Mouse (Mus musculus) olfactory bulb, adult 2 months (tissue): ENCODE measurements around the gene Fam131c. TPM values are rescaled to one million over a fixed set of nuclear protein-coding genes. Genes with fewer than 3 reads are reported as not detected.

Experiments used
- H3K27ac ChIP-seq: fragments of 200-500 bp; 2 replicates; pipeline ENCODE4 v1.5.1; 2012; ENCODE audit warnings: low read depth, low read length; ENCODE audit not compliant: insufficient read depth
- H3K4me1 ChIP-seq: fragments of 200-500 bp; 2 replicates; pipeline ENCODE4 v1.6.1; 2012; ENCODE audit warnings: low read length; ENCODE audit not compliant: control insufficient read depth, insufficient read depth
- H3K4me3 ChIP-seq: fragments of 200-500 bp; 2 replicates; pipeline ENCODE4 v1.5.1; 2012; ENCODE audit warnings: mild to moderate bottlenecking, low read depth, low read length, moderate library complexity; ENCODE audit not compliant: insufficient read depth
- CTCF ChIP-seq: fragments of 200-500 bp; IDR thresholded peaks from 2 replicates; pipeline ENCODE4 v1.5.1; 2012; ENCODE audit warnings: low read depth, mild to moderate bottlenecking, low read length, moderate library complexity; ENCODE audit not compliant: insufficient read depth
- POLR2A ChIP-seq: fragments of 200-500 bp; IDR thresholded peaks from 2 replicates; pipeline ENCODE4 v1.6.1; 2012; ENCODE audit warnings: mild to moderate bottlenecking, low read depth, low read length, moderate library complexity; ENCODE audit not compliant: insufficient read depth
- WGBS: fragments of 180-500 bp; shearing (Covaris S2); methylation state at CpG from one replicate; pipeline ENCODE4 v1.1.7; 2018; 5-methylcytosine and 5-hydroxymethylcytosine counted together
- polyA plus RNA-seq: library from polyadenylated mRNA; stranded (reverse); fragments of >200 nt; gene quantifications from 2 replicates; pipeline ENCODE4 v1.2.4, GENCODE M21; 2012; ENCODE audit warnings: low replicate concordance; ENCODE audit not compliant: missing spikeins, insufficient read depth, insufficient read length

Fam131c gene
- polyA plus RNA-seq, 1 experiment = not detected

DNA sequence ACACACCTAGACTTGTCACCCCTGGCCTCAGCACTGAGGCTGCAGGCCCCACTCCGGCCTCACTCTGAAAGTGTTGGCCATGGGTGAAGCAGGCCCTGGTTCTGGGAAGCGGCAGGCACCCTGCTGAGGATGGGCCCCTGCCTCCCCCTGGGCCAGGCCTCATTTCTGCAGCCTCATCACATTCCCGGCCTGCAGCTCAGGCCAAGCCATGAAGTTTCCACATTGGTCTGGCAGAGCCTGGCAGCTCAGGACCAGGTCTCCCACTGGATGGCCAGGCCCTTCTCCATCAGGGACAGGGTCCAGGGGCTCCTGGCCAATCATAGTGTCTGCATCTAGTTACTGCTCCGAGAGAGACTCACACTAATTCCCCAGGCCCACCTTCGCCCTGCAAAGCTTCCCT is 33.3 kb upstream of the Fam131c start:
- TF ChIP-seq POLR2A (no peak), CTCF (no peak)
- H3K27ac ChIP-seq = no peak overlapping the region
- 74% methylated on average over 5 of the region's 5 CpGs for WGBS
- H3K4me1 ChIP-seq = peaks cover 14% of the 10 kb centered on the region
- no peak overlapping the region for H3K4me3 ChIP-seq

DNA sequence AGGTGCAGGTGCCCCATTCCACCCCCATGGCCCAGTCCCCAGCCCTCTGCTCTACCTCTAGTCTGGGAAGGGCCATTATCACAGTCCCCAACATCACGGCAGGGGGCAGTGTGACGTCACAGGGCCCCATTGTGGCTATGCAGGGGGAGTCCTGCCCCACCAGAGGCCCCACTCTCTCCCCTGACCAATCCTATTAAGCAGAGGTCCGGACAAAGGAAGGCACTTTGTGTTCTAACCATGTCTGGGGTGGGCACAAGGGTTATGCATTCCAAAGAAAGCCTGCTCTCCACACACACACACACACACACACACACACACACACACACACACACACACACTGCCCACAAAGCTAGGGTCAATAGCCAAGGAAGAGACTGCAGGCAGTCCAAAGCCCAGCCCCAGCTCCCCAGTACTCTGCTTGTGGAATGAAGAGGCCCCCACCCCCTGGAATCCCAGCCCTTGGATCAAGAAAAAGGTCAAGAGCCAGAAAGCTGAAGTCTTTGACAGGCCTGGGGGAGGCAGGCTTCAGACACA is 32.7 kb upstream of the Fam131c start:
- Histone ChIP-seq H3K4me3 (no peak overlapping the region), H3K4me1 (peaks cover 9% of the 10 kb centered on the region), H3K27ac (no peak overlapping the region)
- TF ChIP-seq POLR2A = no peak
- no peak for TF ChIP-seq CTCF
- WGBS = 53% methylated on average over 3 of the region's 3 CpGs

DNA sequence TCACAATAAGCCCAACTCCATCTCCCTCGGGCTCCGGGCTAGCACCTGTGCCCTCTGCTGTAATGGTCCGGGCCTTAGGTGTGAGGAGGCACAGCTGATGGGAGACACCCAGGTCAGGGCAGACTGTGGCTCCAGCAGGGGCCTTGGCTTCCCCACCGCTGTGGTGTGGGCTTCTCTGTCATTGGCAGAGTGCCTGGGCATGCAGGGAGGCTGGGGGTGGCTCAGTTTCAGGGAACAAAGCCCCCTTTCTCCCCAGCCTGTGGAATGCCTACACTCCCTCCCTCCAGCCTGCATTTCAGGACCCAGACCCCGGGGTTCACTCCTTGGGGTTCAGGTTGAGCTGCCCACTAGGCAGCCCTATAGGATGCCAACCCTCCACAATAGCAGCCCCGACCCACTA is 31.8 kb upstream of the Fam131c start:
- TF ChIP-seq CTCF = no peak
- no peak for TF ChIP-seq POLR2A
- WGBS = 44% methylated on average over 6 of the region's 6 CpGs
- Histone ChIP-seq H3K27ac (no peak overlapping the region), H3K4me1 (peaks cover 8% of the 10 kb centered on the region), H3K4me3 (no peak overlapping the region)

DNA sequence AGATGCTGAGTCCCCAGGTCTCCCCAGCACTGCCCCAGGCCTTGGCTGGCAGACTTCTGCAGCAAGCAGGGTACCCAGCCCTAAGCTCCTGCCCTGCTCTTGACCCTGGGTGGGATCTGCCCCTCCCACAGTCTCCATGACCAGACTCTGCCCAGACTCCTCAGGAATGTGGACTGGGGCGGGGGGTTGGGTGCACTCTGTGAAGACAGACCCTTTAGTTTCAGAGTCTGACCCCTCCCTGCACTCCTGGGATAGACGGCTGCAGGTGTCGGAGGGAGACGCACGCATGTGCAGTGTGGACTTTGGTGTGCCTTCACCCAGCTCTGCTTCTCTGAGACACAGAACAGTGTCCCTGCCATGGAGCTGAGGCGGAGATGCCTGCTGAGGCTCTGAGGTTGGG is 30.0 kb upstream of the Fam131c start:
- H3K27ac ChIP-seq = no peak overlapping the region
- TF ChIP-seq CTCF = no peak
- TF ChIP-seq POLR2A = no peak
- H3K4me3 ChIP-seq = no peak overlapping the region
- H3K4me1 ChIP-seq = peaks cover 8% of the 10 kb centered on the region
- 71% methylated on average over 6 of the region's 6 CpGs for WGBS

DNA sequence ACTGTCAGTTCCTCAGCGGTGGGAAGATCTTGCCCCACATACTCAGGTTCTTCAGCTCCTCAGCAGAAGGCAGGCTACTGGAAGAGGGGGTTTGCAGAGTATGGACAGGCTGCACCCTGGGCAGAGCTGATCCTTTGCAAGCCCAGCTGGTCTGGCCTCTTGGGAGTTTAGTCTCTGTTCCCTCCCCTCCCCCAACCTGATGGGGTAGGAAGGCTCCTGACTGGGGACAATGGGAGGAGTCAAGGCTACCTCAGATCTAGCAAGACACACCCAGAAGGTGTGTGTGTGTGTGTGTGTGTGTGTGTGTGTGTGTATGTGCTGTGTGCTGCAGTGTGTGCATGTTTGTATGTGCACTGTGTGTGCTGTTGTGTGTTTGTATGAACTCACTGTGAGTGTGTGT is 29.2 kb upstream of the Fam131c start:
- TF ChIP-seq POLR2A (no peak), CTCF (no peak)
- Histone ChIP-seq H3K27ac (no peak overlapping the region), H3K4me3 (no peak overlapping the region), H3K4me1 (peaks cover 8% of the 10 kb centered on the region)
- WGBS = 54% methylated on average over 1 of the region's 1 CpGs

DNA sequence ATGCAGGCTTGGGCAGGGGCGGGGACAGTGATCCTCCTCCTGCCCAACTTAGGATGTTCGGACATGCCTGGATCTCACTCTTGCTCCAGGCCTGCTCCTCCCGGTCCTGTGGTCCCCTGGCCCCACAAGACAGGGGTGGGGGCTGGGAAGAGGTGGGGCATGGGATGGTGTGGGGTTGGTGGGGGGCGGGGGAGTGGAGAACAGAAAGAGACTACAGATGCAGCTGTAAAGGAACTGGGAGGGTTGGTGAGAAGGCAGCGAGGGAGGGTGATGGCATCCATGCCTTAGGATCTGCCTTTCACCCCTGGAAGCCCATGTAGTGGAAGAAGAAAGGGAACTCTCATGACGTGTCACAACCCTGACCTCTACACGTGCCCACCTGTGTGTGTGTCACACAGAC is 26.5 kb upstream of the Fam131c start:
- H3K4me1 ChIP-seq = peaks cover 8% of the 10 kb centered on the region
- 82% methylated on average over 7 of the region's 7 CpGs for WGBS
- TF ChIP-seq CTCF (no peak), POLR2A (no peak)
- H3K27ac ChIP-seq = no peak overlapping the region
- H3K4me3 ChIP-seq = no peak overlapping the region

DNA sequence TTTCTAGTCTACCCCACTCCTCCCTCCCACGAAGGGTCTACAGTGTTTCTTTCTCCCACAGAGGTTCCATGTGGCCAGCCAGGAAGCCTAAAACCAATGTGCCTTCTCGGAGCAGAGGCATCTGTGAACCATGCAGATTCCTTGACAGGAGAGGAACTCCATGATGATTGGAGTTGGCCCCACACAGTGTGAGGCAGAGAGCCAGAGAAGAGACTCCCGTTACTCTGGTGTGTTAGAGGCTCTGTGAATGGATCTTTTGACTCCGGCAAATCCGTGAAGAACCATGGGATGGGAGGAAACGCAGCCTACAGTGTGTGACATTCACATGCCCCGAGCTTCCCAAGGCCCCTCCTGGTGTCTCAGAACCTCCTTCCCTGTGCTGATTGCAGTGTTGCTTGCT is 24.5 kb upstream of the Fam131c start:
- TF ChIP-seq POLR2A (no peak), CTCF (no peak)
- H3K4me1 ChIP-seq = peaks cover 3% of the 10 kb centered on the region
- 63% methylated on average over 7 of the region's 7 CpGs for WGBS
- no peak overlapping the region for H3K4me3 ChIP-seq
- H3K27ac ChIP-seq = no peak overlapping the region

DNA sequence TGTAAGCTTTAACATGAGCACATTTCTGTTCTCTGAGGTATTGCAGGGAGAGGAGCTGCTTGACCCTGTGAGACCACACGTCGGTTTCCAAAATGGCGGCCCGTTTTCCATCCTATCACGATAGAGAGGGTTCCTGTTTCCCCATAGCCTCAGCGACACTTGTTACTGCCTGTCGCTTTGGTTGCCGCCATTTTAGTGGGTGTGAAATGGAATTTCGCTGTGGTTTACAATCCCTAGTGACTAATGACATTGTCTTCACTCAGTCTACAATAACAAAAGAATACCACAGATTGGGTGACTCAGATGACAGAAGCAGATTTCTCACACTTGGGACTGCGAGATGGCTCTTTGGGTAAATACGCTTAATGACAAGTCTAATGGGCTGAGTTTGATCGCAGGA is 22.8 kb upstream of the Fam131c start:
- 95% methylated on average over 12 of the region's 12 CpGs for WGBS
- Histone ChIP-seq H3K4me3 (no peak overlapping the region), H3K27ac (no peak overlapping the region), H3K4me1 (no peaks in the 10 kb centered on the region; the same call in 1 of the 2 replicates)
- no peak for TF ChIP-seq POLR2A
- TF ChIP-seq CTCF = no peak

DNA sequence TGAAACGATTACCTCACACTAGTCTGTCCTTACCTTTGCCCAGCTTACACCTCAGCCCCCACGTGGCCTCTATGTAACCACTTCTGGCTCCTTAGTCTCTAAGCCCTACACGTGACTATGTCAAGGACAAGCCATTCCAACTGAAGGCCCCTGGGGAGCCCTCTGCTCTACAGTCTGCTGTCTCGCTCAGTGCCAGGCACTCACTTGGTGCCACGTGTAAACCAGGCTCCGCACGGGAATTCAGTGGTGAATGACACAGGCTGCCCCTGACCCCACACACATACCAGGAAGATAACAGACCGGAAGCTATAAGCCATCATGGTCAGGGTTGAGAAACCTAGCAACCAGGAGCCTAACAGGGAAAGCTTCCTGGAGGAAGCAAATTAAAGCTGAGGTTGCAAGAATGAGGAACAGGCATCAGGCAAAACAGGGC is 20.6 kb upstream of the Fam131c start:
- Histone ChIP-seq H3K4me1 (no peaks in the 10 kb centered on the region; the same call in 1 of the 2 replicates), H3K4me3 (no peak overlapping the region), H3K27ac (no peak overlapping the region)
- TF ChIP-seq CTCF = no peak
- TF ChIP-seq POLR2A = no peak
- 88% methylated on average over 8 of the region's 8 CpGs for WGBS

DNA sequence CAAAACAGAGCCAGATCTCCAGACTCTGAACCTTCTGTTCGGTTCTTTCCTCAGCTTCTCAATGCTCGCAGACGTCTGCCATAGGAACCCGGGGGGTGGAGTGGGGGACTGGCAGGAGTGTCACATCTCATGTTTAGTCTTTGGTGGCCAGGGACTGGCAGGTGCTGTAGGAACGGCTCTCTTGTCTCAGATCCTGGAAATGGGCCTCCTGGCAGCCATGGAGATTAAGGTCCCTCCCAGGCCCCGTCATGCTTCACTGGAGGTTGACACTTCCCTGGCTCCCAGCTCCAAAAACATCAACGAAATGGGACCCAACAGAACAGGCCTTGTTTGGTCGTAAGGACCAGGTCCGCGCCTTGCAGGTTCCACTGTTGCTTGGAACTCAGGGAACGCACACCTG is 19.4 kb upstream of the Fam131c start:
- Histone ChIP-seq H3K4me3 (no peak overlapping the region), H3K4me1 (no peaks in the 10 kb centered on the region), H3K27ac (no peak overlapping the region)
- 72% methylated on average over 11 of the region's 11 CpGs for WGBS
- TF ChIP-seq CTCF (no peak), POLR2A (no peak)
